Mouse (Mus musculus): ENCODE results near the gene Fbxw4.

GRCm38 (mm10) chr19:45655870-45656269 is 4.2 kb downstream of the Fbxw4 start:
- TF ChIP-seq CTCF (IDR thresholded peaks at IDR 0.05; ENCODE audit: low read depth) (no peak), EP300 (optimal IDR thresholded peaks at IDR 0.05) (no peak)

All from stomach, postnatal 0 days (tissue).